Mouse (Mus musculus): Measurements from ENCODE around the gene Cubn. TPM values are rescaled to one million over a fixed set of nuclear protein-coding genes. Genes with fewer than 3 reads are reported as not detected.

Cubn gene
- polyA plus RNA-seq, 1 experiment from 2014 or later = 0.48 TPM

- no peaks in the 10 kb centered on the region for H3K9me3 ChIP-seq
- WGBS = 49% methylated on average over 10 of the region's 10 CpGs
- H3K4me1 ChIP-seq (replicated peaks) = peaks cover 29% of the 10 kb centered on the region
- no peak overlapping the region for H3K9ac ChIP-seq (replicated peaks)
- H3K27me3 ChIP-seq = no peaks in the 10 kb centered on the region
- H3K27ac ChIP-seq = peak overlapping the region; percentile 85
- H3K4me3 ChIP-seq (replicated peaks) = no peak overlapping the region
- no peaks in the 10 kb centered on the region for H3K36me3 ChIP-seq
- peak overlapping the region; percentile 22; the same call in 1 of the 2 replicates for H3K4me2 ChIP-seq (replicated peaks)
- ATAC-seq = no peak
Observed at GRCm38 (mm10) chr2:13371072-13371796, 120.4 kb downstream of the Cubn start.

GRCm38 (mm10) chr2:13370556-13370955 is 121.1 kb downstream of the Cubn start:
- H3K9me3 ChIP-seq = no peaks in the 10 kb centered on the region
- peaks cover 29% of the 10 kb centered on the region for H3K4me1 ChIP-seq (replicated peaks)
- H3K27me3 ChIP-seq = no peaks in the 10 kb centered on the region
- H3K36me3 ChIP-seq = no peaks in the 10 kb centered on the region
- H3K27ac ChIP-seq = peak overlapping the region; percentile 40; the same call in 1 of the 2 replicates
- no peak overlapping the region for H3K4me2 ChIP-seq (replicated peaks)
- no peak overlapping the region for H3K9ac ChIP-seq (replicated peaks)
- WGBS = 35% methylated on average over 2 of the region's 2 CpGs
- ATAC-seq = no peak
- H3K4me3 ChIP-seq (replicated peaks) = no peak overlapping the region

GRCm38 (mm10) chr2:13368517-13368916 is 123.1 kb downstream of the Cubn start:
- no peak overlapping the region for H3K9ac ChIP-seq (replicated peaks)
- no peak overlapping the region for H3K4me2 ChIP-seq (replicated peaks)
- no peaks in the 10 kb centered on the region for H3K9me3 ChIP-seq
- H3K27ac ChIP-seq = no peak overlapping the region
- H3K4me1 ChIP-seq (replicated peaks) = peaks cover 29% of the 10 kb centered on the region
- ATAC-seq = no peak
- WGBS = 56% methylated on average over 3 of the region's 3 CpGs
- no peaks in the 10 kb centered on the region for H3K27me3 ChIP-seq
- no peaks in the 10 kb centered on the region for H3K36me3 ChIP-seq
- H3K4me3 ChIP-seq (replicated peaks) = no peak overlapping the region

- peak; percentile 78 for ATAC-seq
- H3K9me3 ChIP-seq = no peaks in the 10 kb centered on the region
- H3K27ac ChIP-seq = peak overlapping the region; percentile 52; the same call in 1 of the 2 replicates
- no peak overlapping the region for H3K4me2 ChIP-seq (replicated peaks)
- 47% methylated on average over 7 of the region's 7 CpGs for whole genome bisulfite sequencing
- no peak overlapping the region for H3K4me3 ChIP-seq (replicated peaks)
- peaks cover 21% of the 10 kb centered on the region for H3K4me1 ChIP-seq (replicated peaks)
- no peaks in the 10 kb centered on the region for H3K27me3 ChIP-seq
- H3K36me3 ChIP-seq = no peaks in the 10 kb centered on the region
- no peak overlapping the region for H3K9ac ChIP-seq (replicated peaks)
Observed at GRCm38 (mm10) chr2:13357885-13358552, 133.6 kb downstream of the Cubn start.

GRCm38 (mm10) chr2:13352775-13353174 is 138.8 kb downstream of the Cubn start:
- H3K4me2 ChIP-seq (replicated peaks) = no peak overlapping the region
- no peaks in the 10 kb centered on the region for H3K9me3 ChIP-seq
- H3K27ac ChIP-seq = no peak overlapping the region
- WGBS = 97% methylated on average over 3 of the region's 3 CpGs
- no peak overlapping the region for H3K9ac ChIP-seq (replicated peaks)
- H3K27me3 ChIP-seq = no peaks in the 10 kb centered on the region
- no peak for ATAC-seq
- peaks cover 6% of the 10 kb centered on the region for H3K4me1 ChIP-seq (replicated peaks)
- no peak overlapping the region for H3K4me3 ChIP-seq (replicated peaks)
- H3K36me3 ChIP-seq = no peaks in the 10 kb centered on the region

GRCm38 (mm10) chr2:13352112-13352728 is 139.4 kb downstream of the Cubn start:
- no peak overlapping the region for H3K4me2 ChIP-seq (replicated peaks)
- no peak overlapping the region for H3K4me3 ChIP-seq (replicated peaks)
- H3K27me3 ChIP-seq = no peaks in the 10 kb centered on the region
- no peak overlapping the region for H3K27ac ChIP-seq
- WGBS = 93% methylated on average over 1 of the region's 1 CpGs
- no peak for ATAC-seq
- no peaks in the 10 kb centered on the region for H3K9me3 ChIP-seq
- H3K36me3 ChIP-seq = no peaks in the 10 kb centered on the region
- no peak overlapping the region for H3K9ac ChIP-seq (replicated peaks)
- peaks cover under 1% of the 10 kb centered on the region; the same call in 1 of the 2 replicates for H3K4me1 ChIP-seq (replicated peaks)

GRCm38 (mm10) chr2:13342325-13342926 is 149.2 kb downstream of the Cubn start:
- Histone ChIP-seq H3K27me3 (no peaks in the 10 kb centered on the region), H3K4me1 (replicated peaks) (no peaks in the 10 kb centered on the region), H3K9ac (replicated peaks) (no peak overlapping the region), H3K9me3 (no peaks in the 10 kb centered on the region), H3K4me2 (replicated peaks) (no peak overlapping the region), H3K36me3 (no peaks in the 10 kb centered on the region), H3K4me3 (replicated peaks) (no peak overlapping the region), H3K27ac (no peak overlapping the region)
- 56% methylated on average over 7 of the region's 7 CpGs for WGBS
- ATAC-seq = no peak

GRCm38 (mm10) chr2:13335446-13335845 is 156.2 kb downstream of the Cubn start:
- Histone ChIP-seq H3K9ac (replicated peaks) (no peak overlapping the region), H3K4me1 (replicated peaks) (no peaks in the 10 kb centered on the region), H3K27me3 (no peaks in the 10 kb centered on the region), H3K9me3 (no peaks in the 10 kb centered on the region), H3K4me3 (replicated peaks) (no peak overlapping the region), H3K27ac (no peak overlapping the region), H3K4me2 (replicated peaks) (no peak overlapping the region), H3K36me3 (no peaks in the 10 kb centered on the region)
- ATAC-seq = no peak
- WGBS = 95% methylated on average over 4 of the region's 4 CpGs

GRCm38 (mm10) chr2:13329754-13330417 is 161.7 kb downstream of the Cubn start:
- WGBS = 62% methylated on average over 4 of the region's 4 CpGs

GRCm38 (mm10) chr2:13303376-13303775 is 188.2 kb downstream of the Cubn start:
- Histone ChIP-seq H3K27me3 (no peaks in the 10 kb centered on the region), H3K4me2 (replicated peaks) (no peak overlapping the region), H3K9me3 (no peaks in the 10 kb centered on the region), H3K4me3 (replicated peaks) (no peak overlapping the region), H3K4me1 (replicated peaks) (0 out of 2 replicates have a peak, but pooled peaks cover 3% of the 10 kb centered on the region), H3K27ac (no peak overlapping the region), H3K36me3 (no peaks in the 10 kb centered on the region), H3K9ac (replicated peaks) (no peak overlapping the region)
- ATAC-seq = no peak
- WGBS = 87% methylated on average over 3 of the region's 3 CpGs

More at GRCm38 (mm10) chr2:13329754-13330417, 161.7 kb downstream of the Cubn start:
- Histone ChIP-seq H3K27me3 (no peaks in the 10 kb centered on the region), H3K4me1 (replicated peaks) (no peaks in the 10 kb centered on the region), H3K4me3 (replicated peaks) (no peak overlapping the region), H3K27ac (no peak overlapping the region), H3K9me3 (no peaks in the 10 kb centered on the region), H3K9ac (replicated peaks) (no peak overlapping the region), H3K4me2 (replicated peaks) (no peak overlapping the region), H3K36me3 (no peaks in the 10 kb centered on the region)
- no peak for ATAC-seq

- no peak overlapping the region for H3K4me2 ChIP-seq (replicated peaks)
- no peak overlapping the region for H3K4me3 ChIP-seq (replicated peaks)
- WGBS = 32% methylated on average over 3 of the region's 3 CpGs
- H3K9me3 ChIP-seq = no peaks in the 10 kb centered on the region
- no peaks in the 10 kb centered on the region for H3K27me3 ChIP-seq
- H3K36me3 ChIP-seq = no peaks in the 10 kb centered on the region
- peak; percentile 90 for ATAC-seq
- 0 out of 2 replicates have a peak, but pooled peaks cover 6% of the 10 kb centered on the region for H3K4me1 ChIP-seq (replicated peaks)
- no peak overlapping the region for H3K27ac ChIP-seq
- no peak overlapping the region for H3K9ac ChIP-seq (replicated peaks)
Observed at GRCm38 (mm10) chr2:13299031-13299430, 192.6 kb downstream of the Cubn start.
